Mouse (Mus musculus): ENCODE results near the gene Dock4.
"Not testable (repeated sequence)": the region's sequence is repeated elsewhere in the genome, so short reads cannot be mapped to it uniquely, and the experiment has no call there.

Dock4 gene

GRCm38 (mm10) chr12:40870387-40870786, 424.6 kb downstream of the Dock4 start:
- in situ Hi-C loops (cut with MboI; ENCODE audit: low pct_unique_long_range_greater_than_20kb in 1 of 2, low sequenced_read_pairs in 2 of 2, unreplicated experiment in 1 of 2): no loop called here

- in situ Hi-C loops (cut with MboI; ENCODE audit: low pct_unique_long_range_greater_than_20kb in 1 of 2, low sequenced_read_pairs in 2 of 2, unreplicated experiment in 1 of 2): no loop called here
These were observed 427.0 kb downstream of the Dock4 start for GRCm38 (mm10) chr12:40872716-40873115.

GRCm38 (mm10) chr12:40873267-40873666, 427.5 kb downstream of the Dock4 start:
- in situ Hi-C loops (cut with MboI; ENCODE audit: low pct_unique_long_range_greater_than_20kb in 1 of 2, low sequenced_read_pairs in 2 of 2, unreplicated experiment in 1 of 2): not testable (repeated sequence)

GRCm38 (mm10) chr12:40884976-40885375, 439.2 kb downstream of the Dock4 start:
- in situ Hi-C loops (cut with MboI; ENCODE audit: low pct_unique_long_range_greater_than_20kb in 1 of 2, low sequenced_read_pairs in 2 of 2, unreplicated experiment in 1 of 2): no loop called here

GRCm38 (mm10) chr12:40885377-40885776, 439.6 kb downstream of the Dock4 start:
- in situ Hi-C loops (cut with MboI; ENCODE audit: low pct_unique_long_range_greater_than_20kb in 1 of 2, low sequenced_read_pairs in 2 of 2, unreplicated experiment in 1 of 2): no loop called here

GRCm38 (mm10) chr12:40887496-40887895, 441.7 kb downstream of the Dock4 start:
- in situ Hi-C loops (cut with MboI; ENCODE audit: low pct_unique_long_range_greater_than_20kb in 1 of 2, low sequenced_read_pairs in 2 of 2, unreplicated experiment in 1 of 2): no loop called here

GRCm38 (mm10) chr12:40888261-40888791, 442.6 kb downstream of the Dock4 start:
- in situ Hi-C loops (cut with MboI; ENCODE audit: low pct_unique_long_range_greater_than_20kb in 1 of 2, low sequenced_read_pairs in 2 of 2, unreplicated experiment in 1 of 2): no loop called here

GRCm38 (mm10) chr12:40888829-40889228, 443.1 kb downstream of the Dock4 start:
- in situ Hi-C loops (cut with MboI; ENCODE audit: low pct_unique_long_range_greater_than_20kb in 1 of 2, low sequenced_read_pairs in 2 of 2, unreplicated experiment in 1 of 2): no loop called here

GRCm38 (mm10) chr12:40889534-40889933, 443.8 kb downstream of the Dock4 start:
- in situ Hi-C loops (cut with MboI; ENCODE audit: low pct_unique_long_range_greater_than_20kb in 1 of 2, low sequenced_read_pairs in 2 of 2, unreplicated experiment in 1 of 2): no loop called here

- in situ Hi-C loops (cut with MboI; ENCODE audit: low pct_unique_long_range_greater_than_20kb in 1 of 2, low sequenced_read_pairs in 2 of 2, unreplicated experiment in 1 of 2): no loop called here
These were observed 445.4 kb downstream of the Dock4 start for GRCm38 (mm10) chr12:40891168-40891567.

GRCm38 (mm10) chr12:40893741-40894140, 448.0 kb downstream of the Dock4 start:
- in situ Hi-C loops (cut with MboI; ENCODE audit: low pct_unique_long_range_greater_than_20kb in 1 of 2, low sequenced_read_pairs in 2 of 2, unreplicated experiment in 1 of 2): no loop called here

GRCm38 (mm10) chr12:40894695-40895094, 448.9 kb downstream of the Dock4 start:
- in situ Hi-C loops (cut with MboI; ENCODE audit: low pct_unique_long_range_greater_than_20kb in 1 of 2, low sequenced_read_pairs in 2 of 2, unreplicated experiment in 1 of 2): no loop called here
